Mouse (Mus musculus) lung, adult 2 months (tissue): ENCODE results near the gene Defb21.

ENCODE experiments used
- CTCF ChIP-seq: fragments of 200-500 bp; IDR thresholded peaks from 2 replicates; pipeline ENCODE4 v1.5.1; 2011; ENCODE audit warnings: mild to moderate bottlenecking, low read length, control low read depth; ENCODE audit not compliant: insufficient read depth
- POLR2A ChIP-seq: fragments of 200-500 bp; IDR thresholded peaks from 2 replicates; pipeline ENCODE4 v1.6.1; 2011; ENCODE audit warnings: low read depth, mild to moderate bottlenecking, control low read depth, low read length, borderline replicate concordance; ENCODE audit errors: extremely low read depth

GRCm38 (mm10) chr2:152600076-152600475, 27.5 kb downstream of the Defb21 start:
- TF ChIP-seq POLR2A (no peak), CTCF (no peak)
